Mouse (Mus musculus): ENCODE measurements at regions not wholly inside any gene's neighbourhood (a gene's known extent, or its start where the extent isn't known, plus 50 kb on each side); places are given as distances from the start of the nearest gene placed in this dataset.

DNA sequence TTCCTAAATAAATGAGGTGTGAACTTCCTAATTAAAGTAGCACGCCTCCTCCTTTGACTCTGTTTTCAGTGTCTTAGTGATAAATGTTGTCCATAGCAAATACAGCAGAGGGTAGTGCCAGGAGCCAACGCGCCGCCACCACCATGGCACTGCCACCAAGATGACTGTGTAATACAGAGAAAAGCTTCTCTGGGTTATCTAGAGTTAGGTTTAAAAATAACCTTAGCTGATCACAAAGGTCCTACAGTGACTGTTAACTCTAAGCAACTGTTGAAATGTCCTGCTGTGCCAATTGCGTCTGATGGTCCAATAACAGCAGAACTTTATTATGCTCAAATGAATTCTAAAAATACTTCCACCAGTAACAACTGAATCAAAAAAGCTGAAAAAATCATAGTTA is 186.1 kb upstream of the Hand2 start:
- no peak for DNase-seq (ENCODE audit: low spot score in 2 of 2)

DNA sequence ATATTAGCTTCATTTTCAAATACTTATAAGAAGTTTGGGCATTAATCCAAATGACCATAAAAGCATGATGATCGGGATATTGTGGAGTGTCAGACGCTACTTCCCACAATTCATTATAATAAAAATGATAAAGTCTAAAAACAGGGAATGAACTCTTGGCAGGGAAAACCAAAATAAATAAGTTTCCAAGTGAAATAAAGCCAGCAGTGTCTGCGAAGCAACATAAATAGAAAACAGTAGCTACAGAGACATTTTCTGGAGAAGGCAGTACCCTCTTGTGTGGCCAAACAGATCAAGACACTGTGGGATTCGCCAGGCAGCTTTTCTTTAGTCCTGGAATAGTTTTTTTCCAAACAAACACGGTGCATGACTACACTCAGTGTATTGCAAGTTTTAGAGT is 172.7 kb upstream of the Hand2 start:
- no peak for DNase-seq (ENCODE audit: low spot score in 2 of 2)

DNA sequence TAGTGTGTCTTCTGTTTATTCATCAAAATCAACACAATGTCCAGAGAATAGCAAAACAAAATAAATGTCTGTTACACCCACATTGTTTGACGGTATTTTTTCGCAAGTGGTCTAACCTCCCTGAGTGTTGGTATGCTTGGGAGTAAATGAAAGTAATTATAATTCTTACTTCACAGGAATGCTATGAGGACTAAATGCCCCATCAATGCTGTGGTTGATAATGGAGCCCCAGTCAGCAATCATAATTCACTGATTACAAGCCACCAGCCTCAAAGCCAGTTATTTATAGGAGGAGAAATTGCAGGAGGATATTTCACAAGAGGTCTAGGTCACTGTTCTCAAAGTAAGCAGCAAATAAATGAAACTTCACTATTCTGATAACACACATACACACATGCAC is 129.6 kb upstream of the Hand2 start:
- no peak for DNase-seq (ENCODE audit: low spot score in 2 of 2)

DNA sequence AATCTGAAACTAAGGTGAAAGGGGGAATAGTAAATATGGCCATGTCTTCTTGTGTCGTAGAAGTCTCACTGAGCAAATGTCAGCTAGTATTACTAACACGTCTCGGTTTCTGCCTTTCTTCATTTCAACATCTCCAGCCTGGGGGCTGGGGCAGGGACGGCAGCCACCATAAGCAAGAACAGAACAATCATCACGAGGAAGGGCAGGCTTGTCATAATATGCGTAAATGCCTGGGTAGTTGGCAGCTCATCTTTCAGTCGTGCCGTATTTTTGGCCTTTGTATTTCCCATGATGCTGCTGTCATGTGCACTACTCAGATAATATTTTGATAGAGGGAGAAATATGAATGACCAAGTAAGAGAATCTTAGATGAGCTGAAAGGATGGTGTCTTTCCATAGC is 120.5 kb upstream of the Hand2 start:
- DNase-seq (ENCODE audit: low spot score in 2 of 2): no peak

DNA sequence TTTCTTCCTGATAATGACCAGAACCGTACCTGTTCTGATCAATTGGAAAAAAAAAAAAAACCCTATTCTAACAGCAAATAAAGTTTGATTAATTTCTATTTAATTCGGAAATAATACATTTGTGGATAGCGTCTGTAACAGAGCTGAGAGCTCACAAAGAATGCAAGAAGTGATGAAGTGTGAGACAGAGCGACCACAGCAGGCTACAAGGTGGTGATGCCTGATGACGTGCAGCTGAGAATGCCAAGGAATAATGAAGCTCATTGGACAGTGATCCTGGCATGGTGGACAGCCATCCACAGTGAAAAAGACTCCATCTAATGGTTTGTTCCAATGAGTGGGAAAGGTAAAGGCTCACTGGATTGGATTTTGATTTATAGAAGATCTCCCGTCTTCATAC is 111.2 kb upstream of the Hand2 start:
- no peak for DNase-seq (ENCODE audit: low spot score in 2 of 2)

DNA sequence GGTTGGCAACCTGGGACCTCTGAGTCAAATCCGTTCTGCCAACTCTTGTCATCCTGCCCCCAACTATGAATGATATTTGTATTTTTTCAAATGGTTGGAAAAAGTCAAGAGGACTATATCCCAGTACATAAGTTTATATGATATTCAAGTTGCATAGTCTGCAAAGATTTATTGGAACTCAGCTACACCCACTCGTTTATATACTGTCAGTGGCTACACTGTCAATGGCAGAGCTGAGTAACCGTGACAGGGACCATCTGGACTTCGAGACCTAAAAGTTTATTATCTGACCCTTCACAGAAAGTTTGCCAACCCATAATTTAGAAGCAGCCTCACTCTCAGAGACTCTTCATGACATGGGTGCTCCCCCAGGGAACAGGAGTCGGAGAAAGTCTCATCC is 107.7 kb upstream of the Hand2 start:
- no peak for DNase-seq (ENCODE audit: low spot score in 2 of 2)

DNA sequence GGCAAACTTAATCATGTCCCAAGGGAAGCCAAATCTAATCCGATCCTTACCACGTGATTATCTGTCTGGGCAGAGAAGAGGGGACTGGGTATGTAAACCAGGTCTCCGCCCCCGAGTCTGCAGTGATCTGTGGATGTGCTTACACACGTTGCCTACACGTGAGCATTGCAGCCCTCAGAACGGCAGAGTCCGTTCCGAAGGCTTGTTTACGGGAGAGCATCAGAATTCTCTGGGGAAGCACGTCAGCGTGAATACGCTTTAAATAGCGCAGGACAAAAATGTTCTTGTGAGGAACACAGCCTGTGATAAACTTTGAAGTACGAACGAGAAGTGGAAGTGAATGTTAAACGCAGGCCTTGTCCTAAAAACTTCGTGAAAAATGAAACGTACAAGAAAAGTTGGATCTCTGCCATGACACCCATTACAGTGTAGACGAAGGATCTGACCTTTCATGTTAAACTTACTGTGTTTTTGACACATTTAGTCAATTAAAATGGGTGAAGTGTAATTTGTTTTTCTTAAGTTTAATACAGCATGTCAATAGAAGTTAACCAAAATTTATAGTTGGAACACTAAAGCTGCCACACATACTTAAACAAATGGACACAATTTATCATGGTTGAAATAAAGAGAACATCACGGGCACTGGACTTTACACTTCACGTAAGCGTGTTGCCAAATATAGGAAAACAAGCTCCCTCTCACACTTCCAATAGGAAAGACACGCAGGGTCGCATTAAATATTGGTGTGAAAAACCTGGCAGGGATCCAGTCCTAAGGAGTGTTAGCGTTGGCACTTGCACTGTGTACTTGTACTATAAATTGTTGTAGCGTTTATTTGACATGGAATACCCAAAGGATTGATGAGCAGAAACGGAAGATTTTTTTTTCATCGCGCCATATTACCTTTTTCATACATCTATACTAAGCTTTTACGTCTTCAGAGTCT is 106.5 kb upstream of the Hand2 start:
- no peak for DNase-seq (ENCODE audit: low spot score in 2 of 2)

DNA sequence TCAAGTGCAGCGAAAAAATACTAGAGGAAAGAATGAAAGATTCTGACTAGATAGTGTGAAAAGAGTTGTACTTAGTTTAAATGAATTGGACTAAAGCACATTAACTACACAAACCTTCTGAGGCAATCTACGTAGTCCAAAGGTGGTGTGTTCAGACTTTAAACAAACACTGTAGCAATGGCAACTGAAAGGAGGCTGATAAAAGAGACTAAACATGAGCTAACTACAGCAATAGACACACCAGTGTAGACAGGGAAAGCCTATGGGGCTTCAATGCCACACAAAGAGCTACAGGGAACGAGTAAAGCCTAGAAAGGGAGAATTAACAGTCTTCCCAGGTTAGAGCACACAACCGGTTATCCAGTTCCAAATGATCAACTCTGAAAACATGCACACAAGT is 90.2 kb upstream of the Hand2 start:
- DNase-seq (ENCODE audit: low spot score in 2 of 2): no peak

DNA sequence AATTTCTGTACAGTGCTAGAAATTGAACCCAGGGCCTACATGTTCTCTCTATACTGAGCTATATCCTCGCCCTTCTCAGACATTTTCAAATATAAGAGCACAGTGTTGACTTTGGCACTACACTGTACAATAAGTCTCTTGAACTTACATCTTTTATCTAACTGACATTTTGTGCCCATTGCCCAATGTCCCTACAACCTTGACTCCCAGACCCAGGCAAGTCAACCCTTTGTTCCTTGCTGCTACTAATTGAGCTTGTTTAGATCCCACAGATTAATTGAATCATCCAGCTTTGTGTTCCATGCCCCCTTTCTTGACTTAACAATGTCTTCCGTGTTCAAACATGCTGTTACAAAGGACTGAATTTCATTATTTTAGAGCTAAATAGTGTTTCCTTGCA is 78.5 kb upstream of the Hand2 start:
- DNase-seq (ENCODE audit: low spot score in 2 of 2): no peak

DNA sequence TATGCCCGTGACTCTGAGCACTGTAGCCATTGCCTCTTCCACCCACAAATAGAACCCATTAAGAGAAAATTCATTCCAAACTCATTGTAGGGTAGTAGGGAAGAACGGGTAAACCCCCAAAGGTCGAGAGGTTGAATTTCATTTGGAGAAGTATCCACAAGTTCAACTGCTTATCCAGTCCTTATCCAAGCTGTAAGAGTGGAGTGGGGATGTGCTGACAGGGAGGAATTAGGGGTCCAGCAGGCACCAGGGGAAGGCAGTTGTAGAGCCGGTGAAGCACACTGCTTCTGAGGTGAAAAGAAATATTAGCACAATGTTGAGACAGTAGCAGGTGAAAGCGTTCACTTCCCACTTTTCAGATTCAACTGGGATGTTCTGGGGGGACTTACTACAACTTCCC is 71.7 kb upstream of the Hand2 start:
- no peak for DNase-seq (ENCODE audit: low spot score in 2 of 2)
